Mouse (Mus musculus) yolk sac, embryonic 10.5 days (tissue): ENCODE data around the gene Zfp758.
"Not testable (repeated sequence)": the region's sequence is repeated elsewhere in the genome, so short reads cannot be mapped to it uniquely, and the experiment has no call there.

Experiments
- DNase-seq: peaks from one replicate; pipeline ENCODE4 v3.0.0-alpha.2; 2017; ENCODE audit warnings: low spot score

The Zfp758 gene

GRCm38 (mm10) chr17:22361101-22361781, at the start of gene Zfp758, which contains the start of gene Zfp944:
Gene Zfp758 (plus strand): TSS chr17:22361453.
Gene Zfp944 (minus strand): TSS chr17:22361400.
- DNase-seq, result peak; percentile 77

- not testable (repeated sequence) for DNase-seq
Measured at GRCm38 (mm10) chr17:22314219-22314618, 47.0 kb upstream of the Zfp758 start.

GRCm38 (mm10) chr17:22314730-22315226, 46.5 kb upstream of the Zfp758 start, which contains the start of gene CT030661.1:
Gene CT030661.1 (minus strand): TSS chr17:22314837.
- peak; percentile 91 for DNase-seq

GRCm38 (mm10) chr17:22315247-22315646, 46.0 kb upstream of the Zfp758 start:
- DNase-seq, result not testable (repeated sequence)

GRCm38 (mm10) chr17:22352794-22353193, 8.5 kb upstream of the Zfp758 start:
- DNase-seq, result peak; percentile 9

- DNase-seq, result no peak
Measured at GRCm38 (mm10) chr17:22360572-22360971, 681 bp upstream of the Zfp758 start.

- no peak for DNase-seq
Measured at GRCm38 (mm10) chr17:22363895-22364294, 2.6 kb downstream of the Zfp758 start.

GRCm38 (mm10) chr17:22410756-22411155, 49.5 kb downstream of the Zfp758 start:
- DNase-seq, result no peak

- DNase-seq, result no peak
Measured at GRCm38 (mm10) chr17:22417510-22417909, 56.3 kb downstream of the Zfp758 start.

- DNase-seq, result peak; percentile 92
Measured at GRCm38 (mm10) chr17:22423952-22424617, 62.8 kb downstream of the Zfp758 start, which contains the start of gene Zfp946. Gene Zfp946 (plus strand): TSS chr17:22424222.

- DNase-seq, result peak; percentile 6
Measured at GRCm38 (mm10) chr17:22424636-22425354, 63.5 kb downstream of the Zfp758 start.
